Comparison of ENCODE assay signal across 8 mouse cellular contexts in the genomic region with DNA sequence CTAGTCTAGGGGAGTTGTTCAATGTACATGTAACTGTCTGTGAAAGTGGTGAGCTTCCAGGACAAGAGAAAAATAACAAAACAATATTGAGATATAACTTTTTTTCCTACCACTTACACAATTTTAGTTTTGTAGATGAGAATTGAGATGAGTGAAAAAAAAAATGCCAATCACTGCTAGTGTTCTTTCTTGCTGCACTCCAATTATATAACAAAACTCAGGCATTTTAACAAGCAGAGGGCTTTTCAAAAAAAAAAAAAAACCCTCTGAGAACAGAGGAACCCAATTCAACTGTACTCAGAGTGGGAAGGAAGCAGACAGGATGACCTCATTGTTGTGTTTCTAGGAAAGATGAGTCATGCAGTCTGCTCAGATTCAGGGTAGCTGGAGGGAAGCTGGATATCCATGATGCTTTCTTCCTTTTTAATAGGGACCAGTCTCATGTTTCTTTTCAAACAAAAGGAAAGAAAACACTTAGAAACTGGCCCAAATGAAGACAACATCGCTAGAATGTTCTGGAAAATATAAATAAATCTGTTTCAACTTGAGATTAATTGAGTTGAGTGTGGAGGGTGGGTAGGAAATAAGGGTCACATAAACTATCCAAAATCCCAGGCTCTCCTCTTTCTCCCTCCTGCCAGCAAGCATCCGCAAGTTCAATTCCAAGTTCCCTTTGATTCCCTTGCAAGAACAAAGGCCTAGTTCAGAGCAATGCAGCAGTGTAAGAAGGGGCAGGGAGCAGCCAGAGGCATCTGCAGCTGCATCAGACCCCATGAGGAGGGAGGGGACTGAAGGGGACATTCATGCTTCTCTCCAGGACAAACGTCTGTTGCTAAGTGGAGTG.
A peak's percentile ranks its signal among the peaks of the same experiment; 100 is the strongest.
DNase-seq lines count a peak whose midpoint lies in the region; ATAC-seq lines count a peak whose summit lies in the region.

No protein-coding gene starts in this region.

- peaks cover 2% of the 10 kb centered on the region; the same call in 1 of the 2 replicates for H3K9me3 ChIP-seq in kidney, embryonic 14.5 days (ENCODE audit: control insufficient read depth, low read length)
- no peaks in the 10 kb centered on the region for H3K9me3 ChIP-seq in midbrain, embryonic 11.5 days (ENCODE audit: control insufficient read depth, low read length)

- 23% methylated on average over 3 of the region's 3 CpGs for WGBS in kidney, embryonic 14.5 days
- WGBS in midbrain, embryonic 11.5 days: 16% methylated on average over 3 of the region's 3 CpGs

- DNase-seq in kidney, postnatal 14 days: no peak
- DNase-seq in embryo, embryonic 11 days: peak; percentile 56
- peak; percentile 44 to 55 for DNase-seq in heart, postnatal 10 days
- DNase-seq in midbrain, embryonic 11.5 days (ENCODE audit: low spot score, missing footprints): peak; percentile 88
- no peak for DNase-seq in thymus, postnatal 0 days (ENCODE audit: low spot score)
- DNase-seq in ovary, postnatal 36 days (ENCODE audit: low spot score): no peak
- no peak for DNase-seq in spleen, postnatal 4 days (ENCODE audit: low spot score in 2 of 2)

- intact Hi-C loops in heart, postnatal 10 days (cut with DNase I): loop anchor here (2.0 kb wide), 1 partner anchor 21 kb away; no protein-coding TSS in a partner anchor

- no peak overlapping the region for H3K27ac ChIP-seq in kidney, embryonic 14.5 days (ENCODE audit: low read depth, low read length)
- no peak overlapping the region for H3K27ac ChIP-seq in midbrain, embryonic 11.5 days (ENCODE audit: low read depth, low read length)

- no peak overlapping the region for H3K4me2 ChIP-seq in kidney, embryonic 14.5 days (replicated peaks; ENCODE audit: low read depth, low read length)
- H3K4me2 ChIP-seq in midbrain, embryonic 11.5 days: no peak overlapping the region

- no peaks in the 10 kb centered on the region for H3K4me1 ChIP-seq in kidney, embryonic 14.5 days (ENCODE audit: control insufficient read depth, insufficient read depth, low read length)
- H3K4me1 ChIP-seq in midbrain, embryonic 11.5 days (ENCODE audit: control insufficient read depth, insufficient read depth, low read length): no peaks in the 10 kb centered on the region

- peak; percentile 81; the same call in 1 of the 2 replicates for ATAC-seq in kidney, embryonic 14.5 days (ENCODE audit: low FRiP score, low TSS enrichment)
- ATAC-seq in midbrain, embryonic 11.5 days (ENCODE audit: low FRiP score): 0 out of 2 replicates have a peak, but pooled peaks have one; percentile 57

- no peak overlapping the region for H3K4me3 ChIP-seq in kidney, embryonic 14.5 days (ENCODE audit: low read length)
- no peak overlapping the region for H3K4me3 ChIP-seq in midbrain, embryonic 11.5 days (ENCODE audit: low read depth, low read length)

- no peaks in the 10 kb centered on the region for H3K36me3 ChIP-seq in kidney, embryonic 14.5 days (ENCODE audit: control insufficient read depth, insufficient read depth, low read length)
- no peaks in the 10 kb centered on the region for H3K36me3 ChIP-seq in midbrain, embryonic 11.5 days (ENCODE audit: control insufficient read depth, insufficient read depth, low read length)

- H3K27me3 ChIP-seq in kidney, embryonic 14.5 days (ENCODE audit: control insufficient read depth, insufficient read depth, low read length): no peaks in the 10 kb centered on the region
- no peaks in the 10 kb centered on the region for H3K27me3 ChIP-seq in midbrain, embryonic 11.5 days (ENCODE audit: control insufficient read depth, insufficient read depth, low read length)

- no peak overlapping the region for H3K9ac ChIP-seq in kidney, embryonic 14.5 days (ENCODE audit: low read depth, low read length)
- H3K9ac ChIP-seq in midbrain, embryonic 11.5 days (ENCODE audit: low read length): no peak overlapping the region

Comparison
In these comparisons a context has a peak if more than half of its experiments do, and no peak if none do; other contexts are left out.
1. DNase-seq: peak in embryo, embryonic 11 days (single experiment), heart, postnatal 10 days (2 of 2) and midbrain, embryonic 11.5 days (single experiment); none in kidney, postnatal 14 days (single experiment), thymus, postnatal 0 days (single experiment), ovary, postnatal 36 days (single experiment) and spleen, postnatal 4 days (0 of 2).